Mouse (Mus musculus) forebrain, embryonic 10.5 days (tissue): Measurements from ENCODE around the gene Steap4. TPM values are rescaled to one million over a fixed set of nuclear protein-coding genes. Genes with fewer than 3 reads are reported as not detected.
"Not testable (repeated sequence)": the region's sequence is repeated elsewhere in the genome, so short reads cannot be mapped to it uniquely, and the experiment has no call there.

Source experiments
- DNase-seq: peaks from one replicate; pipeline ENCODE4 v3.0.0-alpha.2; 2017; ENCODE audit warnings: low spot score; ENCODE audit errors: extremely low spot score
- H3K27ac ChIP-seq: fragments of 300-500 bp; sonication (generic); 2 replicates; pipeline ENCODE4 v1.5.1; 2016; ENCODE audit warnings: mild to moderate bottlenecking
- H3K27me3 ChIP-seq: fragments of 300-500 bp; sonication (generic); 2 replicates; pipeline ENCODE4 v1.6.1; 2016; ENCODE audit warnings: mild to moderate bottlenecking; ENCODE audit not compliant: poor library complexity, severe bottlenecking
- H3K36me3 ChIP-seq: fragments of 300-500 bp; sonication (generic); replicated peaks from 2 replicates; pipeline ENCODE4 v1.6.1; 2016; ENCODE audit warnings: mild to moderate bottlenecking, moderate library complexity
- H3K4me1 ChIP-seq: fragments of 300-500 bp; sonication (generic); 2 replicates; pipeline ENCODE4 v1.6.1; 2016
- H3K4me3 ChIP-seq: fragments of 300-500 bp; sonication (generic); 2 replicates; pipeline ENCODE4 v1.5.1; 2016; ENCODE audit warnings: mild to moderate bottlenecking, moderate library complexity
- H3K9me3 ChIP-seq: fragments of 300-500 bp; sonication (generic); 2 replicates; pipeline ENCODE4 v1.6.1; 2016; ENCODE audit warnings: mild to moderate bottlenecking, moderate library complexity
- WGBS: fragments of 180-500 bp; shearing (Covaris S2); methylation state at CpG from one replicate; pipeline ENCODE4 v1.1.7; 2016; 5-methylcytosine and 5-hydroxymethylcytosine counted together
- polyA plus RNA-seq: library from polyadenylated mRNA; unstranded; fragments of >200 nt; fragmentation: Nextera tagmentation; extraction: Ambion mirVana; gene quantifications from 2 replicates; pipeline ENCODE4 v1.2.1, GENCODE M21; 2016

The Steap4 gene
- polyA plus RNA-seq: 0.09 and 0.21 TPM in 2 replicates

- H3K4me3 ChIP-seq: peak within 1 kb of the TSS; percentile 47
- peak; percentile 27 for DNase-seq
- H3K36me3 ChIP-seq: no peaks in the 10 kb centered on the region
- H3K4me1 ChIP-seq: peaks cover 9% of the 10 kb centered on the region
- WGBS: 5% methylated on average over 20 of the region's 20 CpGs
- 0 out of 2 replicates have a peak, but pooled peaks cover 3% of the 10 kb centered on the region for H3K27me3 ChIP-seq
- H3K9me3 ChIP-seq: no peaks in the 10 kb centered on the region
- 0 out of 2 replicates have a peak within 1 kb of the TSS, but pooled peaks have one; percentile 25 for H3K27ac ChIP-seq
These were observed at the start of gene Steap4 for GRCm38 (mm10) chr5:7960176-7960575. Gene Steap4, plus strand, starts transcription at chr5:7960457.

GRCm38 (mm10) chr5:7911975-7912374, 48.3 kb upstream of the Steap4 start:
- H3K36me3 ChIP-seq: no peaks in the 10 kb centered on the region
- 72% methylated on average over 3 of the region's 3 CpGs for WGBS
- H3K4me1 ChIP-seq: no peaks in the 10 kb centered on the region
- no peak overlapping the region for H3K4me3 ChIP-seq
- no peak for DNase-seq
- no peak overlapping the region for H3K27ac ChIP-seq
- H3K27me3 ChIP-seq: no peaks in the 10 kb centered on the region
- no peaks in the 10 kb centered on the region for H3K9me3 ChIP-seq

DNA sequence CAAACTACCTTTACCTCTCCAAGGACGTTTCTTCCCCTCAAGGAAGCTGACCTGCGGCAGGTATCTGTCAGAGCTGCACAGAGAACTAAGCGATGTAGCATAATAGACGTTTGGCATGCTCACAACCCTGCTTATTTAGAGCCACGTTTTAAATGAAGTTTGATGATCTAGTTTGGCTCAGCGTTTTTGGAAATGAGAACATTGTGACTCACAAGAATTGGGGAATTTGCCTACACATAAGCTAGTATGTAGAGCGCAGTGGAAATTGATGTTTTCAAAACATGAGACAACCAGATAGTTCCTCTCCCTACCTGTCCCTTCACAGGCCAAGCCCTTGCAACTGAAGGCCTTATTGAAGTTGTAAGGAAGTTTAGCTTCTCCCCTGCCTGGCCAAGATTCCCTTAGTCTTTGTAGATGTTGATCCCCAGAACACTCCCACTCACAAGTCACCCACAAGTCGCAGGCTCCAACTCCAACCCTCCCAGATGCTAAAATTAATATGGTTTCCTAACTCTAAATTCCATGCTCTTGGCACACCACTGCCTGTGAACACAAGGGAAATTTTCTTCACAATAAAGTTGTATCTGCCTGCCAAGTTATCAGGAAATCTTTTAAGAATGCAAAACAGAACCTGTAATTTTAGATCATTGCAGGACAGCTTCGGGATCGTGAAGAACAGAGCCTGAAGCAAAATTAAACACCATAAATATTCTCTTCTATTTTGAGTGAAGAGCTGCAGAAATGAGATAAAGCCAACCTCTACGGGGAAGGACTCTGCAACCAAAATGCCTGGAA, 42.6 kb upstream of the Steap4 start:
- H3K27ac ChIP-seq: no peak overlapping the region
- no peaks in the 10 kb centered on the region for H3K36me3 ChIP-seq
- H3K4me1 ChIP-seq: peaks cover 4% of the 10 kb centered on the region; the same call in 1 of the 2 replicates
- H3K4me3 ChIP-seq: no peak overlapping the region
- no peaks in the 10 kb centered on the region for H3K9me3 ChIP-seq
- no peak for DNase-seq
- WGBS: 88% methylated on average over 11 of the region's 11 CpGs
- no peaks in the 10 kb centered on the region for H3K27me3 ChIP-seq

DNA sequence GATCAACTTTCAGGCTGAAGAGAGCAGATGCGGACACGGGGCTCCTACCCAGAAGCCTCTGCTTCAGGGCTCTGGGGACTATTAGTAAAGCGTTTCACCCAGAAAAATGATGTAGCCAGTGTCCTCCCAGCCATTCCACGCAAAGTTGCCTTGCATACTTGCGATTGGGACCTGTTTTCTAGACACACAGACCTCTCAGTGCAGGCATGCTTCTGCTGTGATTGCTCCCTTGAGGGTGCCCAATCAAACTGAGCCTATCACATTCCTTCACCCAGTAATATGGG, 42.0 kb upstream of the Steap4 start:
- Histone ChIP-seq H3K27ac (no peak overlapping the region), H3K4me3 (no peak overlapping the region), H3K36me3 (no peaks in the 10 kb centered on the region), H3K9me3 (no peaks in the 10 kb centered on the region), H3K4me1 (peaks cover 4% of the 10 kb centered on the region; the same call in 1 of the 2 replicates), H3K27me3 (no peaks in the 10 kb centered on the region)
- 90% methylated on average over 5 of the region's 5 CpGs for WGBS
- no peak for DNase-seq

- Histone ChIP-seq H3K4me1 (peaks cover 4% of the 10 kb centered on the region; the same call in 1 of the 2 replicates), H3K27ac (no peak overlapping the region), H3K9me3 (no peaks in the 10 kb centered on the region), H3K27me3 (no peaks in the 10 kb centered on the region), H3K4me3 (no peak overlapping the region), H3K36me3 (no peaks in the 10 kb centered on the region)
- WGBS: 91% methylated on average over 2 of the region's 2 CpGs
- DNase-seq: no peak
These were observed 40.6 kb upstream of the Steap4 start for GRCm38 (mm10) chr5:7919681-7920080.

DNA sequence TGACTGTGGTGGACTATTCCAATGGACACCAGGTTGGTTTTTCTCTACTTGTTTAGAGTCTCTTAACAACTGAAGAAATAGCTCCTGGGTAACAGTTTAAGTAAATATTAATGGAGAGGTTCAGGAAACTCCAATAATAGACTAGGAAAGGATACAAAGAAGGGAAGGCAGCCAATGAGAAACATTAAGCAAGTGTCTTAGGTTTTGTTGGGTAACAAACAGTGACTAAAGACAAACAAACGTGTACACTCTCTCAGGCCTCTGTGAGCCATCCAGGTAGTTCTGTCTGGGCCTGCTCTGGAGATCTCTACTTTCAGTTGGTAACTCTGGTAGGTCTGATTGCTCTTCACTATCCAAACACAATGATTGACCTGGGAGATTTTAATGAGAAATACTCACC, 37.5 kb upstream of the Steap4 start:
- 88% methylated on average over 1 of the region's 1 CpGs for WGBS
- Histone ChIP-seq H3K36me3 (no peaks in the 10 kb centered on the region), H3K9me3 (no peaks in the 10 kb centered on the region), H3K27ac (no peak overlapping the region), H3K27me3 (no peaks in the 10 kb centered on the region), H3K4me3 (no peak overlapping the region), H3K4me1 (peaks cover 4% of the 10 kb centered on the region; the same call in 1 of the 2 replicates)
- DNase-seq: no peak

DNA sequence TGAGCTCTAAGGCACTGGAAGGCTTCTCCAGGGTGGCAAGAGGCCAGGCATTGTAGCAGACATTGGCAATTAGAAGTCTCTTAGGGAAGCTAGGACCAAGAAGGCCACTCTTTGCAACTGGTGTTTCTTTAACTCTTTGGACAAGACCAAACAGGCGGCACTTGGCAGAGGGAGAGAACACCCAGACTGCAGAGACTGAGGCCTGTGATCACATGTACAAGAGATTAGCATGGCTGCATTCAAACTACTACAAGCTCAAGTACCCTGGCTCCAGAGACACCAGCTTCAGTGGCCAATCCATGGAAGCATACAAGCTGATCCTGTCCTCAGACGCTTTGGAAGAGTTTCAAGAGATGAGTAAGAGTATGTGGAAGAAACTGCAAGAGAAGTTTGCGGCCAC, 36.6 kb upstream of the Steap4 start:
- DNase-seq: no peak
- no peak overlapping the region for H3K4me3 ChIP-seq
- WGBS: 86% methylated on average over 3 of the region's 3 CpGs
- no peaks in the 10 kb centered on the region for H3K9me3 ChIP-seq
- no peaks in the 10 kb centered on the region for H3K36me3 ChIP-seq
- H3K4me1 ChIP-seq: peaks cover 4% of the 10 kb centered on the region; the same call in 1 of the 2 replicates
- H3K27me3 ChIP-seq: no peaks in the 10 kb centered on the region
- no peak overlapping the region for H3K27ac ChIP-seq

GRCm38 (mm10) chr5:7932234-7933221, 27.7 kb upstream of the Steap4 start:
- no peak for DNase-seq
- Histone ChIP-seq H3K4me1 (peaks cover 5% of the 10 kb centered on the region; the same call in 1 of the 2 replicates), H3K36me3 (no peaks in the 10 kb centered on the region), H3K27ac (no peak overlapping the region), H3K27me3 (no peaks in the 10 kb centered on the region), H3K9me3 (no peaks in the 10 kb centered on the region), H3K4me3 (no peak overlapping the region)
- WGBS: 84% methylated on average over 5 of the region's 5 CpGs

GRCm38 (mm10) chr5:7933495-7933894, 26.8 kb upstream of the Steap4 start:
- H3K27me3 ChIP-seq, H3K4me3 ChIP-seq, H3K27ac ChIP-seq, H3K9me3 ChIP-seq, H3K36me3 ChIP-seq, H3K4me1 ChIP-seq, DNase-seq: not testable (repeated sequence)
- 91% methylated on average over 11 of the region's 11 CpGs for WGBS

DNA sequence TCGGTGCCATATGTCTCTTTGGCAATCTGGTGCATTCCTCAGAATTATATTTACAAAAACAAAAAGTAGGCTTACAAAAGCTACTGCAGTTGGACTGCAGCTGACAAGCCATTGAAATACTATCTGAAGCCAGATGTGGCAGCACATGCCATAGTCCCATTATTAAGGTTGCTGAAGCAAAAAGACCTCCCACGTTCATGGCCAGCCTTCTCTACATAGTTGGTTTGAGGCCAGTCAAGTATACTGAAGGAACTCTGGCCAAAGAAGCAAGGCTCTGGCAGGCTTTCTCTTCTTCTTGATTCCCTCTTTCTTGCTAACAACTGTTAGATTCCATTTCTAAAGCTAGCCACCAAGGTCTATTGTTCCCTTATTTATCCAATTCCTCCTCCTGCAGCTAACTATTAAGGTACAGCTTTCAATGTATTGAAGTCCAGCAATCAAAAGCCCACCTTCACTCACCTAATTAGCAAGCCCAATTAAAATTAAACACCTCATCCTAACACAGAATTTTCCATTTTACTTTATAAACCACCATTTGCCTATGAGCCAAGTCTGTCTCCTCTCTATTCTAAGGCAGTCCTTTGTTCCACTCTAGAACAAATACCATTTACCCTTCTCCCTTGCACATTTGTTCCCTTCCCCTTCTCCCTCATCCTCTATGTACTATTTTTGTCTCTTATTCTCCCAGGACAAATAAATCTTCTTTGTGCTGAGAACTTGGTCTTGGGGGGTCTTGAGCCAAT, 26.2 kb upstream of the Steap4 start:
- H3K4me3 ChIP-seq: no peak overlapping the region
- DNase-seq: no peak
- H3K4me1 ChIP-seq: peaks cover 5% of the 10 kb centered on the region; the same call in 1 of the 2 replicates
- H3K36me3 ChIP-seq: no peaks in the 10 kb centered on the region
- WGBS: 71% methylated on average over 2 of the region's 2 CpGs
- H3K27me3 ChIP-seq: no peaks in the 10 kb centered on the region
- no peaks in the 10 kb centered on the region for H3K9me3 ChIP-seq
- no peak overlapping the region for H3K27ac ChIP-seq

DNA sequence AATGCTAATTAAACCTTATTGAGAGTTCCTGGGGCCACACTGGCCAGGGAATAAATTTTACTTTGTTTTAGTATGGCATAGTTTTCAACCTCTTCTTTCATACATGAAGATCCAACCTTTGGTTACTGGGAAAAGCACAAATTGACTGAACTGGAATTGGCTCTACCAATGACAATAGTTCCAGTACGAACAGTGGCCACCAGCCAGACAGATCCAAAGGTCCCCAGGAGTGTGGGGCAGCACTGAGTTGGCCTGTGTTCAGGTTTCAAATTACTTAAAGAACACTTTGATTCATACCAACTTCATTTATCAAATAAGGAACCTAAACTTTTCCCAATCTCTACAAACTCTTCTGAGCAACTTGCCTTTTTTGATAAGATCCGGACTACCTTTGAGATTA, 5.4 kb upstream of the Steap4 start:
- H3K4me3 ChIP-seq: no peak overlapping the region
- H3K36me3 ChIP-seq: no peaks in the 10 kb centered on the region
- no peak overlapping the region for H3K27ac ChIP-seq
- H3K27me3 ChIP-seq: no peaks in the 10 kb centered on the region
- H3K4me1 ChIP-seq: peaks cover under 1% of the 10 kb centered on the region
- no peak for DNase-seq
- H3K9me3 ChIP-seq: no peaks in the 10 kb centered on the region
- WGBS: 88% methylated on average over 2 of the region's 2 CpGs

DNA sequence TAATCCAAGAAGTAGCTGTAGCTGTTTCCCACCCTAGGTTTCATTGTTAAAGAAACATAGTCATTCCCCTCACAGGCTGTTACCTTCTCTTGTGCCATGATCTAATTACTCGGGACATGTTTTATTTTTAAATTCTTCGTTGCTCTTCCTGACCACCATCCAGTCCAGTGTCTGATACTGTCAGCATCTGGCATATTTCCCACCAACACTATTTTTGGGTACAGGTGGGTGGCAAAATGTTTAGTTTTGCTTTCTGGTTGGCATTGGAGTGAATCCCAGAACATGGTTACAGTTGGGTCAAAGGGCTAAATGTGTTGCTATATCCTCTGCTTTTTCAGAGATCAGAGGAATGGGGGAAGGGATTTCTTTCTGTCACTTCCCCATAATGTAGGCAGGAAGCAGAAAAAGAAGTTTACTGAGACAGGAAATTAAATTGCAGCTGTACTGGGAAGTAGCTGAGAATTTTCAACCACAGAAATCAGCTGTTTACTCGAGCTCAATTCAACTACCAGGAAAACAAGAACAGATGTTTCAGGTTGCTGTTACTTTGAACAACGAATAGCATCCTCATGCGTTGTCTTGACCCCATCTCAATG, 4.8 kb upstream of the Steap4 start:
- Histone ChIP-seq H3K27me3 (0 out of 2 replicates have a peak, but pooled peaks cover under 1% of the 10 kb centered on the region), H3K9me3 (no peaks in the 10 kb centered on the region), H3K4me3 (no peak overlapping the region), H3K4me1 (peaks cover 7% of the 10 kb centered on the region), H3K36me3 (no peaks in the 10 kb centered on the region), H3K27ac (no peak overlapping the region)
- DNase-seq: no peak
- WGBS: 74% methylated on average over 5 of the region's 5 CpGs
